Mouse (Mus musculus) gastrocnemius, postnatal 25 days (tissue): Measurements from ENCODE around the gene Tstd2. TPM values are rescaled to one million over a fixed set of nuclear protein-coding genes. Genes with fewer than 3 reads are reported as not detected.

Source experiments
- DNase-seq: peaks from one replicate; pipeline ENCODE4 v3.0.0; 2022
- total RNA-seq, 2 experiments: library from RNA; stranded (reverse); gene quantifications; 1 replicate in 1 of 2; 2 replicates in 1 of 2; pipeline ENCODE4 v1.2.3; 2021

Tstd2 gene
- total RNA-seq, 2 experiments from 2014 or later, result 10.2 to 10.7 TPM

- DNase-seq, result no peak
These were observed 53.9 kb downstream of the Tstd2 start for GRCm38 (mm10) chr4:46084416-46085172.

- no peak for DNase-seq
These were observed 55.9 kb downstream of the Tstd2 start for GRCm38 (mm10) chr4:46082555-46082954.

GRCm38 (mm10) chr4:46080261-46080660 is 58.2 kb downstream of the Tstd2 start:
- DNase-seq, result no peak

- no peak for DNase-seq
These were observed 61.6 kb downstream of the Tstd2 start for GRCm38 (mm10) chr4:46076892-46077291.

GRCm38 (mm10) chr4:46075664-46076063 is 62.8 kb downstream of the Tstd2 start:
- DNase-seq, result no peak

GRCm38 (mm10) chr4:46073736-46074135 is 64.8 kb downstream of the Tstd2 start:
- no peak for DNase-seq

- DNase-seq, result no peak
These were observed 65.9 kb downstream of the Tstd2 start for GRCm38 (mm10) chr4:46072631-46073030.

- DNase-seq, result no peak
These were observed 68.5 kb downstream of the Tstd2 start for GRCm38 (mm10) chr4:46069851-46070482.

GRCm38 (mm10) chr4:46068573-46068972 is 69.9 kb downstream of the Tstd2 start:
- DNase-seq, result no peak

- no peak for DNase-seq
These were observed 70.4 kb downstream of the Tstd2 start for GRCm38 (mm10) chr4:46068060-46068459.

GRCm38 (mm10) chr4:46065695-46066340 is 72.7 kb downstream of the Tstd2 start:
- no peak for DNase-seq

GRCm38 (mm10) chr4:46064961-46065360 is 73.5 kb downstream of the Tstd2 start:
- peak; percentile 71 for DNase-seq

Other genes with a start within 250 kb of the Tstd2 start
- not detected for gene Ccdc180, start 248.4 kb downstream of the Tstd2 start, total RNA-seq
- gene Tdrd7, start 173.4 kb downstream of the Tstd2 start, total RNA-seq, result 1 to 10 TPM; 9.1 to 9.4 TPM
- 100 to 1,000 TPM; 205 to 220 TPM for gene Tmod1, start 99.8 kb downstream of the Tstd2 start, total RNA-seq
- gene Ncbp1, start 81 bp downstream of the Tstd2 start, total RNA-seq, result 10 to 100 TPM; 13.0 to 13.2 TPM
- 1 to 10 TPM; 5.4 to 7.7 TPM for gene Xpa, start 57.6 kb upstream of the Tstd2 start, total RNA-seq
- gene Foxe1, start 204.9 kb upstream of the Tstd2 start, total RNA-seq, result not detected